Mouse (Mus musculus) heart, adult 18-20 months (tissue): ENCODE measurements around the gene Oser1. TPM values are rescaled to one million over a fixed set of nuclear protein-coding genes. Genes with fewer than 3 reads are reported as not detected.
"Not testable (repeated sequence)": the region's sequence is repeated elsewhere in the genome, so short reads cannot be mapped to it uniquely, and the experiment has no call there.

ENCODE experiments used
- DNase-seq, 2 experiments: peaks; one replicate each; pipeline ENCODE4 v3.0.0; 2021 to 2022; ENCODE audit warnings: mixed read lengths in 1 of 2
- total RNA-seq, 2 experiments: library from RNA; stranded (reverse); gene quantifications; 2 replicates each; pipeline ENCODE4 v1.2.3; 2021

Oser1 gene
- total RNA-seq, 2 experiments from 2014 or later: 17.5 to 30.0 TPM

GRCm38 (mm10) chr2:163444017-163444416 lies 19.5 kb upstream of the Oser1 start:
- no peak for DNase-seq

GRCm38 (mm10) chr2:163443543-163443942 lies 19.0 kb upstream of the Oser1 start:
- peak; percentile 74 to 80 for DNase-seq

GRCm38 (mm10) chr2:163439488-163439887 lies 15.0 kb upstream of the Oser1 start:
- DNase-seq: no peak

GRCm38 (mm10) chr2:163438619-163439451 lies 14.3 kb upstream of the Oser1 start:
- DNase-seq: peak in 1 of 2 experiments; percentile 43

- DNase-seq: no peak
Measured at GRCm38 (mm10) chr2:163438246-163438618, 13.7 kb upstream of the Oser1 start, which contains the start of gene Gdap1l1. TSS of gene Gdap1l1 (plus strand) at chr2:163438476.

GRCm38 (mm10) chr2:163437800-163438199 lies 13.3 kb upstream of the Oser1 start:
- no peak for DNase-seq

GRCm38 (mm10) chr2:163433971-163434370 lies 9.5 kb upstream of the Oser1 start:
- DNase-seq: no peak

GRCm38 (mm10) chr2:163431289-163431688 lies 6.8 kb upstream of the Oser1 start:
- no peak for DNase-seq

GRCm38 (mm10) chr2:163428346-163429011 lies 4.0 kb upstream of the Oser1 start:
- DNase-seq: no peak

GRCm38 (mm10) chr2:163422895-163423660 lies 1.4 kb downstream of the Oser1 start:
- DNase-seq: peak in 1 of 2 experiments; percentile 19

GRCm38 (mm10) chr2:163420366-163420886 lies 4.1 kb downstream of the Oser1 start:
- no peak for DNase-seq

GRCm38 (mm10) chr2:163419346-163420045 lies 5.0 kb downstream of the Oser1 start:
- DNase-seq: peak; percentile 99 to 100

- DNase-seq: no peak
Measured at GRCm38 (mm10) chr2:163418841-163419345, 5.6 kb downstream of the Oser1 start.

GRCm38 (mm10) chr2:163417830-163418229 lies 6.7 kb downstream of the Oser1 start:
- DNase-seq: no peak

GRCm38 (mm10) chr2:163417026-163417425 lies 7.5 kb downstream of the Oser1 start:
- no peak for DNase-seq

GRCm38 (mm10) chr2:163412846-163413590 lies 11.5 kb downstream of the Oser1 start:
- DNase-seq: no peak

GRCm38 (mm10) chr2:163412419-163412818 lies 12.1 kb downstream of the Oser1 start:
- no peak for DNase-seq

GRCm38 (mm10) chr2:163411840-163412239 lies 12.7 kb downstream of the Oser1 start:
- no peak for DNase-seq

- DNase-seq: not testable (repeated sequence)
Measured at GRCm38 (mm10) chr2:163411344-163411743, 13.2 kb downstream of the Oser1 start.

- DNase-seq: no peak
Measured at GRCm38 (mm10) chr2:163410211-163410610, 14.3 kb downstream of the Oser1 start.
